ENCODE assay signal across 32 mouse cellular contexts in the genomic region with DNA sequence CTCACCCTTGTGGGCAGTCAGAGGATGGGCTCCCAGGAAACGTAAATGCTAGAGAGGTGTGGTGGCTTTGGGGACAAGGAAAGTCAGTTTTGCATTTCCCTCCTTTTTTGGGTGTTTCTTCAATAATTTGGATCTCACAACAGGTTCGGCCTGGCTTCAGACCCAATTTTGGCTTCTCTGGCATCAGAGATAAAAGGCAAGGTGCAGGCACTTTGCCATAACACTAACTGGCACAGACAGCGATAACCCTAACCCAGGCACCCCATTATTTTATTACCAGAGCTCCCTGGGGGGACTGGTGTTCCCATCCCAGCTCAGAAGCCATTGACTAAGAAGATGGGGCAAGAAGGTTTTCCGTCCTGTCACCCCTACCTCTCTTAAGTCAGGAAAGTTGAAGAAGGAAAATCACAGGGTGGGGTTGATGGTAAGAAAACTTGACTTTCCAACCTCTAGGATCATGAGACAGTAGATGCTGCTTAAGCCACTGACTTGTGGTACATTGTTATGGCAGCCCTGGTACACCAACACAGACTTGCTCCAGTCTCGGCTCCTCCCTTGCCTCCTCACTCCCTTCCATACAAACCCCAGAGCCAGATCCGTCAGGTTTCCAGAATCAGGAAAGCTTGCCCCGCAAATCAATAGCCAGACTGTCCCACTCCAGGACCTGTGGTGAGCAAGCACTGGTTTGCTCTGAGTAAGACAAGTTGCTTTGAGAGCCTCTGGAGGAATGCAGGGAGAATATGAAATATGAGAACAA. TPM values are rescaled to one million over a fixed set of nuclear protein-coding genes. Genes with fewer than 3 reads are reported as not detected.
A peak's percentile ranks its signal among the peaks of the same experiment; 100 is the strongest.
DNase-seq lines count a peak whose midpoint lies in the region; ATAC-seq and TF ChIP-seq lines count a peak whose summit lies in the region.
"Had no signal": no experiment of that assay in that cellular context is flagged by ENCODE, and none has a peak within 500 bp of the region (broad histone marks: within the 10 kb centered on the region; RNA-seq: fewer than 3 reads in every experiment).

No protein-coding gene starts in this region.

- TF ChIP-seq CTCF in midbrain, postnatal 0 days (IDR thresholded peaks at IDR 0.05): no peak

- H3K27me3 ChIP-seq in heart, embryonic 10.5 days (ENCODE audit: insufficient read depth, poor library complexity, severe bottlenecking): 0 out of 2 replicates have a peak, but pooled peaks cover 8% of the 10 kb centered on the region
- no peaks in the 10 kb centered on the region for H3K27me3 ChIP-seq in midbrain, postnatal 0 days (ENCODE audit: insufficient read depth, low read length)
- H3K27me3 ChIP-seq: embryonic facial prominence, embryonic 12.5 days; neural tube, embryonic 13.5 days; stomach, embryonic 15.5 days had no signal

- 66% methylated on average over 7 of the region's 7 CpGs for WGBS in heart, embryonic 10.5 days
- WGBS in midbrain, postnatal 0 days: 79% methylated on average over 7 of the region's 7 CpGs

- H3K9ac ChIP-seq in midbrain, postnatal 0 days (replicated peaks; ENCODE audit: low read length, poor library complexity, severe bottlenecking): no peak overlapping the region
- H3K9ac ChIP-seq: embryonic facial prominence, embryonic 12.5 days; hindbrain, embryonic 13.5 days; neural tube, embryonic 13.5 days; stomach, embryonic 15.5 days had no signal

- no peak overlapping the region for H3K4me2 ChIP-seq in midbrain, postnatal 0 days (ENCODE audit: low read depth, low read length, poor library complexity, severe bottlenecking)
- H3K4me2 ChIP-seq: embryonic facial prominence, embryonic 12.5 days; hindbrain, embryonic 13.5 days; midbrain, embryonic 11.5 days; neural tube, embryonic 13.5 days had no signal

- no peak overlapping the region for H3K4me3 ChIP-seq in heart, embryonic 10.5 days
- no peak overlapping the region for H3K4me3 ChIP-seq in midbrain, postnatal 0 days (ENCODE audit: low read depth, low read length)
- H3K4me3 ChIP-seq: embryonic facial prominence, embryonic 12.5 days; hindbrain, embryonic 13.5 days; myocyte; neural tube, embryonic 13.5 days had no signal

- H3K36me3 ChIP-seq in heart, embryonic 10.5 days: no peaks in the 10 kb centered on the region
- no peaks in the 10 kb centered on the region for H3K36me3 ChIP-seq in midbrain, postnatal 0 days (ENCODE audit: insufficient read depth, low read length)
- H3K36me3 ChIP-seq: embryonic facial prominence, embryonic 12.5 days; hindbrain, embryonic 13.5 days; neural tube, embryonic 13.5 days; stomach, embryonic 15.5 days had no signal

- intact Hi-C loops in left cerebral cortex, postnatal 14 days (cut with DNase I): no loop called here

- peaks cover 4% of the 10 kb centered on the region; the same call in 1 of the 2 replicates for H3K4me1 ChIP-seq in heart, embryonic 10.5 days
- H3K4me1 ChIP-seq in midbrain, postnatal 0 days (ENCODE audit: insufficient read depth, low read length): 0 out of 2 replicates have a peak, but pooled peaks cover 4% of the 10 kb centered on the region
- H3K4me1 ChIP-seq: embryonic facial prominence, embryonic 12.5 days; stomach, embryonic 15.5 days had no signal

- H3K27ac ChIP-seq in heart, embryonic 10.5 days: no peak overlapping the region
- no peak overlapping the region for H3K27ac ChIP-seq in midbrain, postnatal 0 days (ENCODE audit: low read depth, low read length)
- H3K27ac ChIP-seq: embryonic facial prominence, embryonic 12.5 days; hindbrain, embryonic 13.5 days; macrophage; neural tube, embryonic 13.5 days; stomach, embryonic 15.5 days had no signal

- ATAC-seq in erythroblast, adult 5-6 weeks (replicated peaks; ENCODE audit: low FRiP score, poor library complexity, severe bottlenecking): peak; percentile 41
- ATAC-seq in midbrain, postnatal 0 days (ENCODE audit: low FRiP score): no peak
- ATAC-seq: activated CD4-positive, CD25-positive, alpha-beta regulatory T cell, adult 4 months; forebrain, embryonic 16.5 days; intestine, embryonic 16.5 days; lung, postnatal 0 days; midbrain, embryonic 16.5 days had no signal

- peak; percentile 69 for DNase-seq in heart, embryonic 10.5 days (ENCODE audit: low spot score)
- no peak for DNase-seq in heart, postnatal 4 days
- DNase-seq in 3T3-L1 (ENCODE audit: low read depth, low spot score): peak; percentile 23
- peak; percentile 54 to 60 for DNase-seq in spleen, postnatal 10 days (ENCODE audit: low spot score in 2 of 2)
- no peak for DNase-seq in left cerebral cortex, postnatal 14 days (ENCODE audit: low spot score in 2 of 2)
- no peak for DNase-seq in midbrain, postnatal 0 days (ENCODE audit: low spot score)
- DNase-seq in natural killer cell, adult 2 months (ENCODE audit: low spot score in 2 of 2): no peak
- DNase-seq: adrenal gland, adult 2 months; cerebellum, adult 9-11 months; embryo, embryonic 11 days; heart, postnatal 36 days; kidney, adult 8-10 months; kidney, postnatal 10 days; layer of hippocampus, adult 9-11 months; liver; lung, adult 18-20 months; right cerebral cortex, postnatal 4 days; thymus, postnatal 14 days had no signal

- H3K9me3 ChIP-seq in heart, embryonic 10.5 days: no peaks in the 10 kb centered on the region
- H3K9me3 ChIP-seq in midbrain, postnatal 0 days (ENCODE audit: low read length): no peaks in the 10 kb centered on the region
- H3K9me3 ChIP-seq: embryonic facial prominence, embryonic 12.5 days; hindbrain, embryonic 13.5 days; neural tube, embryonic 13.5 days; stomach, embryonic 15.5 days had no signal

RNA-seq across cellular contexts. Expression of gene Ctse, which starts 22.8 kb away (rescaled TPM):
- 0.07 and 0.21 TPM in 2 replicates for polyA plus RNA-seq in heart, embryonic 10.5 days (2016; fragmentation: Nextera tagmentation; extraction: Ambion mirVana)
- total RNA-seq in heart, postnatal 4 days (2021): 1 to 10 TPM in 1 of 2 experiments, under 1 TPM in 1; 0.81 to 2.1 TPM
- total RNA-seq in erythroblast, adult 5-6 weeks (2015; ENCODE audit: low replicate concordance): 1,800 and 1,836 TPM in 2 replicates
- total RNA-seq in erythroblast, adult 5-6 weeks (2017; ENCODE audit: low replicate concordance): 1,272 and 1,472 TPM in 2 replicates
- total RNA-seq in left cerebral cortex, postnatal 14 days (2021): under 1 TPM; 0.15 to 0.21 TPM
- total RNA-seq in midbrain, postnatal 0 days (2014; rRNA removed): 0.11 TPM in 1 of 2 replicates, not detected in the other
- 0.09 TPM in 1 of 2 replicates, not detected in the other for polyA plus RNA-seq in midbrain, postnatal 0 days (2015; fragmentation: Nextera tagmentation; extraction: Ambion mirVana)
- total RNA-seq: gastrocnemius, adult 8-10 months had no signal
- polyA plus RNA-seq: forebrain, embryonic 16.5 days; hindbrain, embryonic 13.5 days; midbrain, embryonic 16.5 days; myocyte; neural tube, embryonic 13.5 days had no signal

RNA-seq across cellular contexts. Expression of gene Rab7b, which starts 27.6 kb away (rescaled TPM):
- 0.58 and 0.79 TPM in 2 replicates for polyA plus RNA-seq in heart, embryonic 10.5 days (2016; fragmentation: Nextera tagmentation; extraction: Ambion mirVana)
- total RNA-seq in heart, postnatal 4 days (2021): 1 to 10 TPM; 2.6 to 3.6 TPM
- 0.58 and 1.0 TPM in 2 replicates for total RNA-seq in erythroblast, adult 5-6 weeks (2015; ENCODE audit: low replicate concordance)
- 2.6 and 7.2 TPM in 2 replicates for total RNA-seq in erythroblast, adult 5-6 weeks (2017; ENCODE audit: low replicate concordance)
- 1 to 10 TPM; 2.7 to 3.8 TPM for total RNA-seq in left cerebral cortex, postnatal 14 days (2021)
- 1.2 and 2.8 TPM in 2 replicates for total RNA-seq in midbrain, postnatal 0 days (2014; rRNA removed)
- polyA plus RNA-seq in midbrain, postnatal 0 days (2015; fragmentation: Nextera tagmentation; extraction: Ambion mirVana): 1.4 and 1.7 TPM in 2 replicates
- polyA plus RNA-seq: activated CD4-positive, CD25-positive, alpha-beta regulatory T cell, adult 4 months had no signal

Comparison
In these comparisons a context has a peak if more than half of its experiments do, and no peak if none do; other contexts are left out.
1. DNase-seq: peak in heart, embryonic 10.5 days (single experiment), 3T3-L1 (single experiment) and spleen, postnatal 10 days (2 of 2); none in heart, postnatal 4 days (single experiment), left cerebral cortex, postnatal 14 days (0 of 2), midbrain, postnatal 0 days (single experiment) and natural killer cell, adult 2 months (0 of 2).
2. RNA of gene Ctse, which starts 22.8 kb away (total RNA-seq): 1,272 to 1,836 TPM in erythroblast, adult 5-6 weeks; 0.81 to 2.1 TPM in heart, postnatal 4 days, 0.15 to 0.21 TPM in left cerebral cortex, postnatal 14 days and 0.11 TPM in midbrain, postnatal 0 days; every median in the first group is over 100 times any median in the second.